Mouse (Mus musculus) liver, embryonic 14.5 days (tissue): ENCODE measurements around the gene Vkorc1l1. TPM values are rescaled to one million over a fixed set of nuclear protein-coding genes. Genes with fewer than 3 reads are reported as not detected.
A peak's percentile ranks its signal among the peaks of the same experiment; 100 is the strongest.

Source experiments
- ATAC-seq: fragments of 200-750 bp; cut with Nextera tagmentation; 2 replicates; pipeline ENCODE4 v1.8.0; 2017; ENCODE audit warnings: moderate number of reproducible peaks, mild to moderate bottlenecking, moderate library complexity; ENCODE audit not compliant: insufficient read depth
- DNase-seq, 3 experiments: peaks; one replicate each; pipeline ENCODE4 v3.0.0-alpha.2; 2012 to 2013; ENCODE audit warnings: low read depth in 3 of 3, low spot score in 3 of 3
- H3K27ac ChIP-seq: fragments of 300-500 bp; sonication (generic); 2 replicates; pipeline ENCODE4 v1.5.1; 2014; ENCODE audit warnings: moderate library complexity, mild to moderate bottlenecking, control low read depth, inconsistent platforms
- H3K27me3 ChIP-seq: fragments of 300-500 bp; sonication (generic); 2 replicates; pipeline ENCODE4 v1.6.1; 2014; ENCODE audit warnings: mild to moderate bottlenecking, low read length, moderate library complexity; ENCODE audit not compliant: control insufficient read depth, insufficient read depth
- H3K36me3 ChIP-seq: fragments of 300-500 bp; sonication (generic); replicated peaks from 2 replicates; pipeline ENCODE4 v1.6.1; 2014; ENCODE audit warnings: low read depth; ENCODE audit not compliant: control insufficient read depth, insufficient read depth
- H3K4me1 ChIP-seq, 2 experiments: fragments of 200-500 bp in 1 of 2; fragments of 300-500 bp in 1 of 2; sonication (generic) in 1 of 2; replicated peaks; 2 replicates each; pipeline ENCODE4 v1.6.1; 2012 to 2014; ENCODE audit warnings: antibody characterized with exemption in 1 of 2, inconsistent platforms in 1 of 2, low read length in 1 of 2; ENCODE audit not compliant: control insufficient read depth in 2 of 2, insufficient read depth in 2 of 2
- H3K4me2 ChIP-seq: fragments of 300-500 bp; sonication (generic); 2 replicates; pipeline ENCODE4 v1.6.1; 2014; ENCODE audit warnings: low read depth, mild to moderate bottlenecking, control low read depth, moderate library complexity
- H3K4me3 ChIP-seq, 2 experiments: fragments of 200-500 bp in 1 of 2; fragments of 300-500 bp in 1 of 2; sonication (generic) in 1 of 2; 2 replicates each; pipeline ENCODE4 v1.5.1; 2012 to 2014; ENCODE audit warnings: low read depth in 2 of 2, low read length in 2 of 2, mild to moderate bottlenecking in 2 of 2, control low read depth in 1 of 2, inconsistent platforms in 1 of 2, moderate library complexity in 1 of 2; ENCODE audit not compliant: insufficient read depth in 1 of 2
- H3K9ac ChIP-seq: fragments of 300-500 bp; sonication (generic); replicated peaks from 2 replicates; pipeline ENCODE4 v1.6.1; 2014; ENCODE audit warnings: mild to moderate bottlenecking, control low read depth, moderate library complexity
- H3K9me3 ChIP-seq: fragments of 300-500 bp; sonication (generic); 2 replicates; pipeline ENCODE4 v1.6.1; 2016; ENCODE audit warnings: low read length, mixed read lengths; ENCODE audit not compliant: control insufficient read depth
- CTCF ChIP-seq: IDR thresholded peaks from 2 replicates; pipeline ENCODE4 v1.5.1; 2016; ENCODE audit warnings: antibody characterized with exemption, low read depth, control low read depth
- EP300 ChIP-seq: IDR thresholded peaks from 2 replicates; pipeline ENCODE4 v1.6.1; 2016; ENCODE audit warnings: antibody characterized with exemption, low read depth
- WGBS: fragments of 180-500 bp; shearing (Covaris S2); extraction: QIAGEN DNeasy Blood & Tissue Kit; methylation state at CpG from one replicate; pipeline ENCODE4 v1.1.7; 2014; ENCODE audit not compliant: insufficient replicate concordance; 5-methylcytosine and 5-hydroxymethylcytosine counted together
- polyA plus RNA-seq, 2 experiments: library from polyadenylated mRNA; depleted of rRNA in 1 of 2; stranded (reverse) in 1 of 2; unstranded in 1 of 2; fragments of >200 nt; fragmentation: Nextera tagmentation in 1 of 2; extraction: Ambion mirVana in 1 of 2; gene quantifications; 2 replicates each; pipeline versions ENCODE4 v1.2.1 to v1.2.3; 2012 to 2014

The Vkorc1l1 gene
- polyA plus RNA-seq, 2 experiments, result 16.6 to 17.5 TPM

- peaks cover 6 to 20% of the 10 kb centered on the region in 2 experiments for H3K4me1 ChIP-seq
- no peak overlapping the region for H3K27ac ChIP-seq
- no peaks in the 10 kb centered on the region for H3K27me3 ChIP-seq
- 82% methylated on average over 19 of the region's 19 CpGs for WGBS
- TF ChIP-seq EP300, result no peak
- TF ChIP-seq CTCF, result no peak
- H3K9me3 ChIP-seq, result no peaks in the 10 kb centered on the region
- no peak overlapping the region for H3K4me2 ChIP-seq
- no peak overlapping the region for H3K9ac ChIP-seq
- ATAC-seq (no peak), DNase-seq (no peak)
- peaks cover 5% of the 10 kb centered on the region; the same call in 1 of the 2 replicates for H3K36me3 ChIP-seq
- no peak overlapping the region for H3K4me3 ChIP-seq
Measured at GRCm38 (mm10) chr5:130031410-130032390, 89.9 kb downstream of the Vkorc1l1 start.

GRCm38 (mm10) chr5:130033869-130034268 lies 92.1 kb downstream of the Vkorc1l1 start:
- Histone ChIP-seq H3K36me3 (peaks cover 12% of the 10 kb centered on the region), H3K4me1 (peaks cover 6 to 18% of the 10 kb centered on the region in 2 experiments), H3K9me3 (no peaks in the 10 kb centered on the region), H3K4me2 (no peak overlapping the region), H3K27ac (no peak overlapping the region), H3K27me3 (no peaks in the 10 kb centered on the region), H3K9ac (no peak overlapping the region), H3K4me3 (no peak overlapping the region)
- ATAC-seq (peak; percentile 37; the same call in 1 of the 2 replicates), DNase-seq (no peak)
- WGBS, result 46% methylated on average over 2 of the region's 2 CpGs
- TF ChIP-seq EP300 (peak; percentile 38; the same call in 1 of the 2 replicates), CTCF (no peak)

Other genes starting within 250 kb of the Vkorc1l1 start
- not detected in 2 replicates for gene Sept14, start 233.5 kb upstream of the Vkorc1l1 start, polyA plus RNA-seq (2012; rRNA removed)
- gene Sept14, start 233.5 kb upstream of the Vkorc1l1 start, polyA plus RNA-seq (2014; fragmentation: Nextera tagmentation; extraction: Ambion mirVana), result not detected in 2 replicates
- 46.8 and 54.6 TPM in 2 replicates for gene Mrps17, start 226.5 kb upstream of the Vkorc1l1 start, polyA plus RNA-seq (2012; rRNA removed)
- gene Mrps17, start 226.5 kb upstream of the Vkorc1l1 start, polyA plus RNA-seq (2014; fragmentation: Nextera tagmentation; extraction: Ambion mirVana), result 111 TPM in 2 replicates
- gene Nipsnap2, start 216.9 kb upstream of the Vkorc1l1 start, polyA plus RNA-seq (2012; rRNA removed), result 8.5 and 15.9 TPM in 2 replicates
- 22.6 and 22.8 TPM in 2 replicates for gene Nipsnap2, start 216.9 kb upstream of the Vkorc1l1 start, polyA plus RNA-seq (2014; fragmentation: Nextera tagmentation; extraction: Ambion mirVana)
- gene Psph, start 154.5 kb upstream of the Vkorc1l1 start, polyA plus RNA-seq (2012; rRNA removed), result 33.3 and 33.6 TPM in 2 replicates
- gene Psph, start 154.5 kb upstream of the Vkorc1l1 start, polyA plus RNA-seq (2014; fragmentation: Nextera tagmentation; extraction: Ambion mirVana), result 71.2 and 75.5 TPM in 2 replicates
- gene Sumf2, start 95.0 kb upstream of the Vkorc1l1 start, polyA plus RNA-seq (2012; rRNA removed), result 8.6 and 10.0 TPM in 2 replicates
- gene Sumf2, start 95.0 kb upstream of the Vkorc1l1 start, polyA plus RNA-seq (2014; fragmentation: Nextera tagmentation; extraction: Ambion mirVana), result 15.0 and 19.1 TPM in 2 replicates
- 452 and 500 TPM in 2 replicates for gene Chchd2, start 54.5 kb upstream of the Vkorc1l1 start, polyA plus RNA-seq (2012; rRNA removed)
- 630 and 646 TPM in 2 replicates for gene Chchd2, start 54.5 kb upstream of the Vkorc1l1 start, polyA plus RNA-seq (2014; fragmentation: Nextera tagmentation; extraction: Ambion mirVana)
- gene Zbed5, start 46.2 kb upstream of the Vkorc1l1 start, polyA plus RNA-seq (2012; rRNA removed), result 0.43 and 0.70 TPM in 2 replicates
- 0.67 and 1.4 TPM in 2 replicates for gene Zbed5, start 46.2 kb upstream of the Vkorc1l1 start, polyA plus RNA-seq (2014; fragmentation: Nextera tagmentation; extraction: Ambion mirVana)
- gene Phkg1, start 43.4 kb upstream of the Vkorc1l1 start, polyA plus RNA-seq (2012; rRNA removed), result 0.05 and 0.10 TPM in 2 replicates
- gene Phkg1, start 43.4 kb upstream of the Vkorc1l1 start, polyA plus RNA-seq (2014; fragmentation: Nextera tagmentation; extraction: Ambion mirVana), result 0.10 and 0.18 TPM in 2 replicates
- 0.26 and 0.61 TPM in 2 replicates for gene Nupr1l, start 33.4 kb upstream of the Vkorc1l1 start, polyA plus RNA-seq (2012; rRNA removed)
- 0.71 and 0.72 TPM in 2 replicates for gene Nupr1l, start 33.4 kb upstream of the Vkorc1l1 start, polyA plus RNA-seq (2014; fragmentation: Nextera tagmentation; extraction: Ambion mirVana)
- gene Gusb, start 61.1 kb downstream of the Vkorc1l1 start, polyA plus RNA-seq (2012; rRNA removed), result 15.5 and 18.7 TPM in 2 replicates
- 37.7 and 37.9 TPM in 2 replicates for gene Gusb, start 61.1 kb downstream of the Vkorc1l1 start, polyA plus RNA-seq (2014; fragmentation: Nextera tagmentation; extraction: Ambion mirVana)
- gene Asl, start 87.3 kb downstream of the Vkorc1l1 start, polyA plus RNA-seq (2012; rRNA removed), result 26.1 and 30.4 TPM in 2 replicates
- 39.8 and 47.3 TPM in 2 replicates for gene Asl, start 87.3 kb downstream of the Vkorc1l1 start, polyA plus RNA-seq (2014; fragmentation: Nextera tagmentation; extraction: Ambion mirVana)
- 8.6 and 15.8 TPM in 2 replicates for gene Crcp, start 87.3 kb downstream of the Vkorc1l1 start, polyA plus RNA-seq (2012; rRNA removed)
- 14.7 and 16.1 TPM in 2 replicates for gene Crcp, start 87.3 kb downstream of the Vkorc1l1 start, polyA plus RNA-seq (2014; fragmentation: Nextera tagmentation; extraction: Ambion mirVana)
- 8.4 and 10.0 TPM in 2 replicates for gene Tpst1, start 131.4 kb downstream of the Vkorc1l1 start, polyA plus RNA-seq (2012; rRNA removed)
- gene Tpst1, start 131.4 kb downstream of the Vkorc1l1 start, polyA plus RNA-seq (2014; fragmentation: Nextera tagmentation; extraction: Ambion mirVana), result 22.3 and 22.8 TPM in 2 replicates
- gene Kctd7, start 202.9 kb downstream of the Vkorc1l1 start, polyA plus RNA-seq (2012; rRNA removed), result 3.2 and 3.6 TPM in 2 replicates
- gene Kctd7, start 202.9 kb downstream of the Vkorc1l1 start, polyA plus RNA-seq (2014; fragmentation: Nextera tagmentation; extraction: Ambion mirVana), result 3.8 and 6.6 TPM in 2 replicates
- 9.9 and 13.7 TPM in 2 replicates for gene Rabgef1, start 229.8 kb downstream of the Vkorc1l1 start, polyA plus RNA-seq (2012; rRNA removed)
- 19.7 and 23.9 TPM in 2 replicates for gene Rabgef1, start 229.8 kb downstream of the Vkorc1l1 start, polyA plus RNA-seq (2014; fragmentation: Nextera tagmentation; extraction: Ambion mirVana)